Mouse (Mus musculus) 416B (cell line): ENCODE measurements around the gene Ager.
A peak's percentile ranks its signal among the peaks of the same experiment; 100 is the strongest.

ENCODE experiments used
- DNase-seq: peaks from one replicate; pipeline ENCODE4 v3.0.0; 2011; ENCODE audit warnings: low read depth

The Ager gene

DNA sequence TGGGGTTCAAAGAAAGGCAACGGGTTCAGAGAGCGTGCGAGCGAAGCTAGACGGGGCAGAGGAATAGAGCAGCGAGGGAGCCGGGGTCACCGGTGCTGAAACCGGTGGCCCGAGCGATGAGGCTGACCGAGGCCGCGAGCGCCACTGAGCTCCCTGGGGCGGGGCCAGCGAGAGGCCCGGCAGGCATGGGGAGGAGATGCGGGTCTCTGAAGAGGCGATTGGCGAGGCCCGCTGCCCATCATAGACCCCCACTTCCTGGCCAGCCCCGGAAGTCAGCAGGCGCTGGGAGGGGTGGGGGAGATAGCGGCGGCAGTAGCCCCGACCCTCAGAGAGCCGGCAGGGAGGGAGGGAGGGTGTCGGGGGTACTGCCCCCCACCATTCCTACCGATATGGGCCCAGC is 7.9 kb downstream of the Ager start:
- peak; percentile 96 for DNase-seq

DNA sequence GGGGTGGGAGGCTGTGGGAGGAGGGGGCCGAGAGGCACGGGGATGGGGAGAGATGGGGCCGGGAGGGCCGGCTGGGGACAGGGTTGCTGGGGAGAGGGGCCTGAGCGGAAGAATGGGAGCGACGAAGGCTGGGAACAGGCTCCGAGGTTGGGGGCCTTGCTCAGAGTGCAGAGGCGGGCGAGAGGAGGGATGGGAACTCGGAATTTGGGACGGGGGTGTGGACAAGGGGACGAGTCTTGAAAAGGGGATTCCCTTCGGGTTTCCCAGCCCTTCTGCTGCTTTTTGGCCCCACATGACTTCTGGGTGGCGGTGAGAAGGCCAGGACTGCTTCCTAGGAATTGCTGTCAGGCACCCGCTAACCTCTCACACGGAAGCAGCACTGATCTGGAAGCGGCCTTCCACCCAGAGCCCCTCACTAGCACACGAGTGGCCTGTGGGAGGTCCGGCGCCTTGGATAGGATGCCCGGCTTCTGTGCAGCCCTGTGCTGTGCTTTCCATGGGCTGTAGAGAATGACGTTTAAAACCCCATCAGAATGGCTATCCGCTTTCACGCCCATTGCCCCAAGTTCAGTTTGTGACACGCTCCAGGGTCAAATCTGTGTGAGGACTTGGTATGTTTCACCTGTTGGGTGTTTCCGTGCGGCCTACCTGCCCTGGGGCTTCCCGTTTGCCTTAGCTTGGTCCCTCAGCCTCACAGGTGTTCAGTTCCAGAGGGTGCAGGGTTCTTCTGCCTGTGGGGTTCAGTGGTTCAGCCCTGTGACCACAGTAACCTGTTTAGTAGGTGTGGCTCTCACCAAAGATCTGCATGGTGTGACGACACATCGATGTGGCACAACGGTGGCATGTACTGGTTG is 8.8 kb downstream of the Ager start:
- DNase-seq = no peak

DNA sequence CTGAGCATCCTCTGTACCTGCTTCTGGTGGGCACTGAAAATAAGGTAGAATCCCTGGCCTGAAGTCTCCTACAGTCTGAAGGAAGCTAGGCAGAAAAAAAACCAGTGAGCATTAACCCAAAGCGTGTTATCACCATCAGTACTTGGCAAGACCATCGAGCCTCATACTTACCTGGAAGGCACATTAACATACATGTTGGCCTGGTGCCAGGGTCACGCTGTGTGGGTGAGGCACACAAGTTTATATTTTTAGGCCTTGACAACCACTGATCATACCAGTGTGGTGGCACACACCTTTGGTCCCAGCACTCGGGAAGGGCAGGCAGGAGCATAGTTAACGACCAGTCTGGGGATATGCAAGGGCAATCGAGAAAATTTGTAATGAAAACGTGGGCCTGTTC is 10.3 kb downstream of the Ager start:
- DNase-seq = no peak

GRCm38 (mm10) chr17:34611050-34611449 is 13.4 kb downstream of the Ager start:
- DNase-seq = no peak

DNA sequence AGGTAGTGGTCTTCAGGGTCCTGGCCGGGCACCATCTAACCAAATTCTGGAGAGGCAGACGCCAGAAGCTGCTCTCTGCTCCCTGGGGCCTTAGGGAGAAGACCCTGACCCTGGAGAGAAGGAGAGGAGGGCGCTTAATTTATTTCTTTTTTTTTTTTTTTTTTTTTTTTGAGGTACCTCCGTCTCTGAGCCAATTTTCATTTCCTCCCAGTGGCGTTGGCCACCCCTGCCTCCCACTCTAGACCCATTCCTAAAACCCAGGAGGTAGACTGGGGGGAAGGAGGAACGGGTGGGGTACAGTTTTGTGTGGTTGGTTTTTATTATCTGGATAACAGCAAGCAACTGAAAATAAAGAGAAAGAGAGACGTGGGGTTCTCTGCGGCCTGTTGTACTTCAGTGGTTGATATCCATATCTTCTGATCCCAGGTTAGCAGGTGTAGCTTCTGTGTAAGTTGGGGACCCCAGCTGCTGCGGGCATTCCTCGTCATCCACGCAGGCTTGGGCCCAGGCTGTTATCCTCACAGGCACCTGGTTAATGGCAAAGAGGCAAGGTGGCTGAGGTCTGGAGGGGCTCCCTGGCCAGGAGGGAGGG is 15.5 kb downstream of the Ager start:
- no peak for DNase-seq

DNA sequence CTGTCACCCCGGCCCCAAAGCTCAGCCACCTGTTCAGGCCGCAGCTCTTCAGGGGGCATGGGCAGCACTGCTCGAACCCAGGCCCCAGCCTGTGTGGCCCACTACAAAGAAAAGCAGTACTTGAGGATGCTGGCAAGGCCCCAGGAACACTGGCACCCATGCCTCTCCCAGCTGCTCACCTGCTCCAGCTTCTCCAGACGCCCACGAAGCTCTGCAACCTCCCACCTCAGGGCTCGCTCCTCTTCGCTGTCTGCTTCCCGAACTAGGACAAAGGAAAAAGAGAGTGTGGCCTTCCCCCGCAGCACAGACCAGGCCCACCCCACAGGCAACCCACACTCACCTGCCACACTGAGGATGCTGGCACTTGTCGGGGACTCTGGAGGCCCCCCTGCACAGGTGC is 16.2 kb downstream of the Ager start:
- no peak for DNase-seq

- no peak for DNase-seq
Observed at GRCm38 (mm10) chr17:34615871-34616270, 18.2 kb downstream of the Ager start, which contains the start of gene Egfl8. Gene Egfl8, minus strand, starts transcription at chr17:34615971.

- DNase-seq = peak; percentile 83
Observed at GRCm38 (mm10) chr17:34618999-34619398, 21.3 kb downstream of the Ager start.

- no peak for DNase-seq
Observed at GRCm38 (mm10) chr17:34621006-34621405, 23.3 kb downstream of the Ager start.

DNA sequence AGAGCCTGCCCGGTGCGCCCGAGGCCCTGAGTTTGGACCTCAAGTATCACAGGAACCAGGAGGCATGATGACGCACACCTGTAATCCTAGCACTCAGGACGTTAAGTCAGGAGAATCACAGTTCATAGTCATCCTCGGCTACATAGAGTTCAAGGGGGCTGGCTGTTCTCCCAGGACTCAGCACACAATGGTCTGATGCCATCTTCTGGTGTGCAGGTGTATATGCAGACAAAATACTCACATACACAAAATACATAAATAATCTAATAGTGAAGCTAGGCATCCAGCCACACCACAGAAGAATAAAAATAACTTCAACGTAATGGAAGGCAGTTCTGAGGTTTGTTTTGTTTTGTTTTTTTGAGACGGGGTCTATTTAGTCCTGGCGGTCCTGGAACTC is 25.5 kb downstream of the Ager start:
- DNase-seq = peak; percentile 24

DNA sequence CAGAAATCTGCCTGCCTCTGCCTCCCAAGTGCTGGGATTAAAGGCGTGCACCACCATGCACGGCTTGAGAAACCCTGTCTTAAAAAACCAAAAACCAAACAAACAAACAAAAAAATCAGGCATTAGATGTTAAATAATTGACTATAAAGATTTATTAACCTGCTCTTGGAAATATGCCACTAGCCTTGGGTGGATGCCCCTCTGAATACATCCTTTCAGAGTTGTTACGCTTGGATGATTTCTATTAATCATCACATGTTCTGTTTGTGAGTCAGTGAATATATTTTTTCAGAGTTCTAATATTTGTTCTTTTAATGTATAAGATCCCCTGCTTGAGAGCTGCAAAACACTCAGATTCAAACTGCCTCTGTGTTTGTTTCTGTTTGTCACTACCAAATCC is 27.3 kb downstream of the Ager start:
- no peak for DNase-seq

GRCm38 (mm10) chr17:34626062-34626772 is 28.6 kb downstream of the Ager start:
- no peak for DNase-seq

- peak; percentile 78 for DNase-seq
Observed at GRCm38 (mm10) chr17:34626773-34627092, 29.1 kb downstream of the Ager start.

GRCm38 (mm10) chr17:34627093-34627942 is 29.7 kb downstream of the Ager start:
- peak; percentile 96 for DNase-seq

DNA sequence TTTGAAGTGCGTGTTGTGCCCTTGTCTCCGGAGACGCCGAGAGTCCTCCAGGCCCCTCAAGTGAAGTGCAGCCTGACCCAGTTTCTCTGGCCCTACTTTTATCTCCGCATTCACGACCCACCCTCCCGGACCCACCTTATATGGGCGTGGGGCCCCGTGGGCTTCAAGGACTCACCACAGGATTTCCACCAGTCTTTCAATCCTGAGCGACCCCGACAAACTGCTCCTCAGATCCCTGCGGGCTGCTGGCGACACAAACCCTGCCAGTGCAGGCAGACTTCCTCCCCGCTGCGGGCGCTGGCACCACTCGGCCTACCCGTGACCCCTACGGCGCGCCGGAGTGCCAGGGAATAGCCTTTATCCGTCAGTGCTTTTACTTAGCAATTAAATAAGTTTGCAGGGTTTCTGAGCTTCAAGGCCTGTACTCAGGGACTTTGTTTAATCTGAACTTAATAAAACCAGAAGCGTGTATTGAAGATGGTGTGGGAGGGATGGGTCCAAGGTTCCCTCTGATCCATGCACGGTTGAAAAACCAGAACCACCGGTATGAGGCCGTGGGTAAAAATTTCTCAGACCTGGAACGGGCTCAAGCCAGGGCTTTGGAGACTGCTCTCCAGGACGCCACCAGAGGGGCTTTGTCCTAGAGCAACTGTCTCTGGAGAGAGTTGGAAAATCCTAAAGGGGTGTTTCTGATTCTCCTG is 30.4 kb downstream of the Ager start, which contains the start of gene Ppt2:
Gene Ppt2, minus strand, starts transcription at position 568 of the 701 bp plus-strand sequence.
- DNase-seq = no peak

GRCm38 (mm10) chr17:34628644-34628967 is 30.9 kb downstream of the Ager start:
- DNase-seq = peak; percentile 51

GRCm38 (mm10) chr17:34629221-34629751 is 31.6 kb downstream of the Ager start, which contains the start of gene Prrt1:
Gene Prrt1, plus strand, starts transcription at chr17:34629533.
- no peak for DNase-seq

DNA sequence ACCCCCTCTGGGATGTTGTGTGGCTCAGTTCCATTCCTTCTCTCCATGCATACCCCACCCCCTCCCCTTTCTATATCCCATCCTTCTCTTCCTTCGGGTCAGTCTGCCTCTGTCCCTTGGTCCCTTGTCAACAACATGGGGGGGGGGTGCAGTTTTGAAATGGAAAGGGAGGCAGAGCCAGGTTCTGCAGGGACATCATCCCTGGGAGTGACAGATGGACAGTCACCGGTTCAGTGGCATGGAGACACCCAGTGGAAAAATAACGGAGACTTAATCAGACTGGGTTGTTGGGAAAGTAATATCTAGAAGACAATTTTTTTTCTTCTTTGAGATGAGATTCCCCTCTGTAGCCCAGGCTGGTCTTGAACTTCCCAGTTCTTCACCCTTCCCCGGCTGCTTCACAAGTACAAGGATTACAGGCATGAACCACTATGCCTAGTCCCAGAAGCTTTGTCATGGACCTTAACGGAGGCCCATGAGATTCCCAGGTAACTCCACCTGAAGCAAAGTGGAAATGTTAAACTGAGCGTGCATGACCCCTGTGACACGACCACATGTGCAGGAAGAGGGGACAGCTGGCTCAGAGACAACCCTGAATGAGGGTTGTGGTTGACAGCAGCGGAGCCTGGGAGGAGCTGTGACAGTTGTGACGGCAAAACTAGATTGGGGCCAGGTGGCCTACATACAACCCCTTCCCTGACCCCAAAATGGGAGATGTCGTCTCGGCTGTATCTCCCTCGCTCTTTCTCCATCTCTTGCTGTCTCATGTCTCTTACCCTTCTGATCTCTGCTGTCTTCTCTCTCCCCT is 32.3 kb downstream of the Ager start:
- peak; percentile 21 for DNase-seq

DNA sequence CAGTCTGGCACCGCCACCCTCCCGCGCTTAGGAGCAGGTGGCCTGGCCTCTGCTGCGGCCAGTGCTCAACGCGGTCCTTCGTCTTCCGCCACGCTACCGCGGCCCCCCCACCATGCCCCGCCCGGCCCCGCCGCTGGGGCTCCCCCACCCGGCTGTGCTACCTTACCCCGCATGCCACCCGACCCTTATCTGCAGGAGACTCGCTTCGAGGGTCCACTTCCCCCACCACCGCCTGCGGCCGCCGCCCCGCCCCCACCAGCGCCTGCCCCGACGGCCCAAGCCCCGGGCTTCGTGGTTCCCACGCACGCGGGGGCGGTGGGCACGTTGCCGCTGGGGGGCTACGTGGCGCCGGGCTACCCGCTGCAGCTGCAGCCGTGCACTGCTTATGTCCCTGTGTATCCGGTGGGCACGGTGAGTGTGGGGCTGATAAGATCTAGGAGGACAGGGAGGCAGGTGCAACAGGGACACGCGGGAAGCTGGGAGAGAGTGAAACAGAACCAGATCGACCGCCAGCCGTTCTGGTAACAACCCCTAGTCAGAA is 33.2 kb downstream of the Ager start:
- DNase-seq = no peak

DNA sequence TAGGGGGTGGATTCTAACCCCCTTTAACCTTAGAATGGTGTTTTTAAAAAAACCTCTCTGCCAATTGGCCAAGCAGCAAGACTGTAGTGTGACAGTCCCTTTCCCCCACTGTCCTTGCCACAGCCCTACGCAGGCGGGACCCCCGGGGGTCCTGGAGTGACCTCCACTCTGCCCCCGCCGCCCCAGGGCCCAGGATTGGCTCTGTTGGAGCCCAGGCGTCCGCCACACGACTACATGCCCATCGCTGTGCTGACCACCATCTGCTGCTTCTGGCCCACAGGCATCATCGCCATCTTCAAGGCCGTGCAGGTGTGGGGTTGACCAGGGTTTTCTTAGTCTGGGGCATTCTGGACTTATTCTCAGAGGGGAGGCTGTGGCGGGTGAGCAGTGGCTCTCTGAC is 34.0 kb downstream of the Ager start:
- no peak for DNase-seq
